Mouse (Mus musculus) left cerebral cortex, adult 18-20 months (tissue): ENCODE results near the gene Olfr1357. TPM values are rescaled to one million over a fixed set of nuclear protein-coding genes. Genes with fewer than 3 reads are reported as not detected.

Experiments
- DNase-seq, 2 experiments: peaks; one replicate each; pipeline ENCODE4 v3.0.0; 2021 to 2022; ENCODE audit warnings: low spot score in 2 of 2, mixed read lengths in 1 of 2
- total RNA-seq, 2 experiments: library from RNA; stranded (reverse); gene quantifications; 2 replicates each; pipeline ENCODE4 v1.2.3; 2021

Gene Olfr1357
- total RNA-seq, 2 experiments from 2014 or later = not detected

- DNase-seq = no peak
Measured at GRCm38 (mm10) chr10:78581121-78581520, 36.8 kb downstream of the Olfr1357 start.

- DNase-seq = no peak
Measured at GRCm38 (mm10) chr10:78578204-78578603, 39.7 kb downstream of the Olfr1357 start.

- no peak for DNase-seq
Measured at GRCm38 (mm10) chr10:78576435-78577184, 41.3 kb downstream of the Olfr1357 start.

- DNase-seq = peak; percentile 16 to 26
Measured at GRCm38 (mm10) chr10:78575690-78576089, 42.2 kb downstream of the Olfr1357 start.

- DNase-seq = no peak
Measured at GRCm38 (mm10) chr10:78575105-78575632, 42.7 kb downstream of the Olfr1357 start.

- peak; percentile 90 to 94 for DNase-seq
Measured at GRCm38 (mm10) chr10:78574250-78575104, 43.4 kb downstream of the Olfr1357 start, which contains the start of gene Ilvbl. Gene Ilvbl, plus strand, starts transcription at chr10:78574346.

GRCm38 (mm10) chr10:78573226-78573625 lies 44.6 kb downstream of the Olfr1357 start:
- DNase-seq = no peak

- no peak for DNase-seq
Measured at GRCm38 (mm10) chr10:78570897-78571296, 47.0 kb downstream of the Olfr1357 start.

- no peak for DNase-seq
Measured at GRCm38 (mm10) chr10:78570416-78570815, 47.5 kb downstream of the Olfr1357 start.

- no peak for DNase-seq
Measured at GRCm38 (mm10) chr10:78569686-78570085, 48.2 kb downstream of the Olfr1357 start.

- no peak for DNase-seq
Measured at GRCm38 (mm10) chr10:78569191-78569590, 48.7 kb downstream of the Olfr1357 start.

GRCm38 (mm10) chr10:78565070-78565469 lies 52.8 kb downstream of the Olfr1357 start:
- DNase-seq = no peak

Other genes starting within 250 kb of the Olfr1357 start
- gene Rrp1, start 205.0 kb downstream of the Olfr1357 start, total RNA-seq = 100 to 1,000 TPM; 362 to 368 TPM
- 10 to 100 TPM; 38.5 to 40.4 TPM for gene Cstb, start 192.4 kb downstream of the Olfr1357 start, total RNA-seq
- gene Pdxk, start 153.1 kb downstream of the Olfr1357 start, total RNA-seq = 100 to 1,000 TPM; 124 to 128 TPM
- not detected for gene Olfr1358, start 100.6 kb downstream of the Olfr1357 start, total RNA-seq
- 10 to 100 TPM; 30.5 to 30.9 TPM for gene Ilvbl, start 43.7 kb downstream of the Olfr1357 start, total RNA-seq
- gene Syde1, start 26.1 kb downstream of the Olfr1357 start, total RNA-seq = 1 to 10 TPM; 7.8 to 8.5 TPM
- gene Casp14, start 100.2 kb upstream of the Olfr1357 start, total RNA-seq = not detected
- under 1 TPM; 0.49 to 0.59 TPM for gene Ccdc105, start 135.0 kb upstream of the Olfr1357 start, total RNA-seq
- 10 to 100 TPM; 12.7 to 14.1 TPM for gene Slc1a6, start 162.4 kb upstream of the Olfr1357 start, total RNA-seq
- gene Olfr1356, start 234.1 kb upstream of the Olfr1357 start, total RNA-seq = not detected